In the genomic region with DNA sequence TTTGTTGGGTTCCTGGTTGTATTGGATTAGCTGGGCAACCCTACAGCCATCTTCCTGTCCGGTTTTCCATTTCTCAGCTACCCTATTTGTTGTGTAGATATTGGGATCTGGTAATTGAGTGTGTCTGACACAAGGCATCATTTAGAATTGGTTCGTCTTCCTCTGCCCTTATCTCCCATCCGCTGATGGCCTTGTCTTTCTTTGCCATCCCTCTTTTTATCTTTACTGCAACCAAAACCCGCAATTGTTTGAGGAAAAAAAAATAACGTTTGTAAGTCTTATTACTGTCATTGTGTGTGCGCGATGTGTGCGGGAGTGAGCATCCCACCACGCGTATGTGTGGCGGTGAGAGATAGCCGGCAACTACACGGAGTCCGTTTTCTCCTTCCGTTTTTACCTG, we compare ENCODE assay signal across 21 mouse cellular contexts. TPM values are rescaled to one million over a fixed set of nuclear protein-coding genes. Genes with fewer than 3 reads are reported as not detected.
DNase-seq lines count a peak whose midpoint lies in the region; TF ChIP-seq lines count a peak whose summit lies in the region.
"Had no signal": no experiment of that assay in that cellular context is flagged by ENCODE, and none has a peak within 500 bp of the region (broad histone marks: within the 10 kb centered on the region; RNA-seq: fewer than 3 reads in every experiment).

No protein-coding gene starts in this region.

- no peaks in the 10 kb centered on the region for H3K79me2 ChIP-seq in MEL (ENCODE audit: control insufficient read depth, insufficient read depth, low read length, poor library complexity)

- no peaks in the 10 kb centered on the region for H3K36me3 ChIP-seq in testis, adult 2 months (ENCODE audit: control insufficient read depth, insufficient read depth, low read length)
- H3K36me3 ChIP-seq in E14TG2a.4 (ENCODE audit: insufficient read depth, low read length), result no peaks in the 10 kb centered on the region
- H3K36me3 ChIP-seq in MEL (ENCODE audit: control insufficient read depth in 1 of 2, insufficient read depth in 2 of 2, low read length in 2 of 2), result peaks cover 0 to 5% of the 10 kb centered on the region in 2 experiments; a peak in 2 of 4 replicates
- H3K36me3 ChIP-seq: G1E had no signal

- no peaks in the 10 kb centered on the region for H3K27me3 ChIP-seq in testis, adult 2 months (ENCODE audit: control insufficient read depth, insufficient read depth, low read length)
- no peaks in the 10 kb centered on the region for H3K27me3 ChIP-seq in E14TG2a.4 (ENCODE audit: insufficient read depth, low read length)
- H3K27me3 ChIP-seq in MEL (ENCODE audit: control insufficient read depth in 1 of 2, insufficient read depth in 2 of 2, low read length in 2 of 2), result no peaks in the 10 kb centered on the region
- H3K27me3 ChIP-seq: CH12.LX, Patski had no signal

- H3K9ac ChIP-seq in MEL (ENCODE audit: control insufficient read depth, low read depth, low read length, poor library complexity, severe bottlenecking), result peak overlapping the region; percentile 29; the same call in 1 of the 2 replicates

- no peak for TF ChIP-seq RAD21 in MEL (IDR thresholded peaks at IDR 0.05; ENCODE audit: low read depth, low read length)

- H3K27ac ChIP-seq in testis, adult 2 months (ENCODE audit: control insufficient read depth, insufficient read depth, low read depth, low read length), result no peak overlapping the region
- H3K27ac ChIP-seq in MEL (ENCODE audit: control insufficient read depth, low read depth, low read length), result peak overlapping the region; percentile 15; the same call in 1 of the 2 replicates

- TF ChIP-seq EP300 in MEL (IDR thresholded peaks at IDR 0.05; ENCODE audit: low read depth in 1 of 2, low read length in 2 of 2), result peak; percentile 68 to 75

- no peak for TF ChIP-seq POLR2A in testis, adult 2 months (IDR thresholded peaks at IDR 0.05; ENCODE audit: control insufficient read depth, low read depth, low read length)
- no peak for TF ChIP-seq POLR2A in MEL (IDR thresholded peaks at IDR 0.05; ENCODE audit: control insufficient read depth in 1 of 2, insufficient read depth in 1 of 2, low read depth in 1 of 2, low read length in 2 of 2, poor library complexity in 1 of 2)

- peaks cover 5% of the 10 kb centered on the region for H3K4me1 ChIP-seq in testis, adult 2 months (ENCODE audit: control insufficient read depth, insufficient read depth, low read length)
- peaks cover 19% of the 10 kb centered on the region for H3K4me1 ChIP-seq in E14TG2a.4 (replicated peaks; ENCODE audit: low read depth, low read length)
- peaks cover 0 to 5% of the 10 kb centered on the region in 2 experiments; a peak in 3 of 4 replicates for H3K4me1 ChIP-seq in MEL (ENCODE audit: control insufficient read depth in 1 of 2, insufficient read depth in 2 of 2, low read length in 2 of 2)

- DNase-seq in heart, adult 11 months, result peak; percentile 35
- no peak for DNase-seq in heart, adult 9 months (ENCODE audit: low spot score in 2 of 2)
- no peak for DNase-seq in testis, postnatal 14 days (ENCODE audit: low spot score)
- peak; percentile 53 for DNase-seq in MEL (ENCODE audit: low read depth, low spot score)
- no peak for DNase-seq in cerebellum, adult 9-11 months
- no peak for DNase-seq in layer of hippocampus, adult 18-20 months (ENCODE audit: low spot score in 2 of 2)
- DNase-seq: adrenal gland, adult 2 months; adrenal gland, adult 8-10 months; adrenal gland, postnatal 10 days; adrenal gland, postnatal 14 days; adrenal gland, postnatal 25 days; B cell, adult 2 months; cerebellum, adult 11 months; cerebellum, adult 11-12 months; cerebellum, adult 18-20 months; cerebellum, adult 2 months had no signal

- H3K9me3 ChIP-seq in E14TG2a.4 (ENCODE audit: low read length) (no peaks in the 10 kb centered on the region), MEL (replicated peaks; ENCODE audit: insufficient read depth, low read length) (no peaks in the 10 kb centered on the region)
- H3K9me3 ChIP-seq: G1E had no signal

- no peak for TF ChIP-seq CTCF in testis, adult 2 months (IDR thresholded peaks at IDR 0.05; ENCODE audit: control insufficient read depth, insufficient read depth, insufficient replicate concordance, low read depth, low read length)
- no peak for TF ChIP-seq CTCF in E14TG2a.4 (conservative IDR thresholded peaks at IDR 0.05; ENCODE audit: low read length)
- TF ChIP-seq CTCF in MEL (IDR thresholded peaks at IDR 0.05 in 2 of 3, conservative IDR thresholded peaks at IDR 0.05 in 1 of 3; ENCODE audit: control insufficient read depth in 1 of 3, insufficient read depth in 1 of 3, low read depth in 2 of 3, low read length in 3 of 3, poor library complexity in 1 of 3, severe bottlenecking in 1 of 3), result no peak

- H3K4me3 ChIP-seq in testis, adult 2 months (ENCODE audit: control insufficient read depth, low read depth, low read length), result peak overlapping the region; percentile 85
- H3K4me3 ChIP-seq in E14TG2a.4 (replicated peaks; ENCODE audit: low read length) (peak overlapping the region; percentile 32; the same call in 1 of the 2 replicates), MEL (ENCODE audit: control insufficient read depth in 1 of 2, insufficient read depth in 1 of 2, low read depth in 2 of 2, low read length in 2 of 2) (peak overlapping the region; percentile 49 to 50)

TF ChIP-seq in MEL, 35 proteins besides CTCF, POLR2A, EP300 and RAD21:
- TF ChIP-seq MEF2A (IDR thresholded peaks at IDR 0.05; ENCODE audit: extremely low read depth, insufficient replicate concordance, low read depth, low read length, poor library complexity, severe bottlenecking) (no peak), ELF1 (IDR thresholded peaks at IDR 0.05; ENCODE audit: low read depth, low read length) (no peak), USF2 (IDR thresholded peaks at IDR 0.05; ENCODE audit: borderline replicate concordance in 1 of 2, insufficient read depth in 1 of 2, low read depth in 1 of 2, low read length in 2 of 2) (no peak), USF1 (IDR thresholded peaks at IDR 0.05; ENCODE audit: low read depth, low read length) (no peak), POLR2AphosphoS2 (IDR thresholded peaks at IDR 0.05; ENCODE audit: low read length) (no peak), SIN3A (IDR thresholded peaks at IDR 0.05; ENCODE audit: low read length) (0 out of 2 replicates have a peak, but pooled peaks have one; percentile 45), E2F4 (IDR thresholded peaks at IDR 0.05; ENCODE audit: borderline replicate concordance, low read depth, low read length) (no peak), MAZ (IDR thresholded peaks at IDR 0.05; ENCODE audit: low read depth, low read length) (no peak), TAL1 (IDR thresholded peaks at IDR 0.05; ENCODE audit: low read length) (peak; percentile 24; the same call in 1 of the 2 replicates), UBTF (IDR thresholded peaks at IDR 0.05; ENCODE audit: borderline replicate concordance, insufficient read depth, low read depth, low read length) (no peak), CHD1 (IDR thresholded peaks at IDR 0.05; ENCODE audit: low read depth, low read length) (no peak), TBP (IDR thresholded peaks at IDR 0.05; ENCODE audit: low read depth, low read length) (no peak), ZMIZ1 (IDR thresholded peaks at IDR 0.05; ENCODE audit: low read depth, low read length) (no peak), MXI1 (IDR thresholded peaks at IDR 0.05; ENCODE audit: low read depth, low read length) (no peak), ETS1 (IDR thresholded peaks at IDR 0.05; ENCODE audit: low read depth, low read length) (0 out of 2 replicates have a peak, but pooled peaks have one; percentile 34), MAFK (IDR thresholded peaks at IDR 0.05; ENCODE audit: borderline replicate concordance, low read depth, low read length) (no peak), ZNF384 (IDR thresholded peaks at IDR 0.05; ENCODE audit: low read depth, low read length) (peak; percentile 68; the same call in 1 of the 2 replicates), HCFC1 (IDR thresholded peaks at IDR 0.05; ENCODE audit: low read depth, low read length) (no peak), RCOR1 (IDR thresholded peaks at IDR 0.05; ENCODE audit: low read depth, low read length) (no peak), BHLHE40 (IDR thresholded peaks at IDR 0.05; ENCODE audit: borderline replicate concordance, low read depth, low read length) (no peak), KAT2A (conservative IDR thresholded peaks at IDR 0.05; ENCODE audit: low read depth, low read length) (no peak), GATA1 (IDR thresholded peaks at IDR 0.05; ENCODE audit: low read depth, low read length) (peak; percentile 90), MYC (IDR thresholded peaks at IDR 0.05; ENCODE audit: low read depth, low read length) (no peak), ZKSCAN1 (IDR thresholded peaks at IDR 0.05; ENCODE audit: low read depth, low read length) (no peak), GABPA (IDR thresholded peaks at IDR 0.05; ENCODE audit: low read depth, low read length) (no peak), NELFE (IDR thresholded peaks at IDR 0.05; ENCODE audit: low read depth, low read length) (peak; percentile 26; the same call in 1 of the 2 replicates), TCF12 (IDR thresholded peaks at IDR 0.05; ENCODE audit: low read depth, low read length) (peak; percentile 80; the same call in 1 of the 2 replicates), MAX (IDR thresholded peaks at IDR 0.05; ENCODE audit: low read length) (no peak), ZC3H11A (IDR thresholded peaks at IDR 0.05; ENCODE audit: low read depth, low read length) (no peak), MYB (IDR thresholded peaks at IDR 0.05; ENCODE audit: low read depth, low read length) (no peak), POLR2AphosphoS5 (IDR thresholded peaks at IDR 0.05; ENCODE audit: borderline replicate concordance, low read depth, low read length) (no peak), JUND (IDR thresholded peaks at IDR 0.05; ENCODE audit: low read depth, low read length) (no peak), SMC3 (IDR thresholded peaks at IDR 0.05; ENCODE audit: low read depth, low read length) (no peak), CHD2 (IDR thresholded peaks at IDR 0.05; ENCODE audit: low read length) (no peak), NRF1 (IDR thresholded peaks at IDR 0.05; ENCODE audit: insufficient read depth, low read depth, low read length, poor library complexity, severe bottlenecking) (no peak)

RNA-seq across cellular contexts. Expression of a gene that starts 18.7 kb away (rescaled TPM):
- polyA plus RNA-seq in testis, adult 2 months (2012; rRNA removed), result 18.6 and 19.6 TPM in 2 replicates
- 6.3 and 7.5 TPM in 2 replicates for total RNA-seq in MEL (2012; rRNA removed)
- polyA plus RNA-seq in MEL (2012; ENCODE audit: insufficient read depth in 1 of 2, insufficient read length in 2 of 2, low read depth in 1 of 2, low replicate concordance in 2 of 2, missing spikeins in 1 of 2), result 10 to 100 TPM in 1 of 2 experiments, not detected in 1; 14.8 TPM
- 10 to 100 TPM; 25.6 to 25.9 TPM for total RNA-seq in layer of hippocampus, adult 18-20 months (2021)

Comparison
In these comparisons a context has a peak if more than half of its experiments do, and no peak if none do; other contexts are left out.
1. DNase-seq: peak in heart, adult 11 months (single experiment) and MEL (single experiment); none in heart, adult 9 months (0 of 2), testis, postnatal 14 days (single experiment), cerebellum, adult 9-11 months (single experiment) and layer of hippocampus, adult 18-20 months (0 of 2).
2. H3K4me3 ChIP-seq: peak in every context shown above with its lines; median percentile 85 in testis, adult 2 months; 50 in MEL; 32 in E14TG2a.4.